Mouse (Mus musculus) heart, embryonic 12.5 days (tissue): ENCODE results near the gene Gm20517. TPM values are rescaled to one million over a fixed set of nuclear protein-coding genes. Genes with fewer than 3 reads are reported as not detected.

Source experiments
- ATAC-seq: fragments of 200-750 bp; cut with Nextera tagmentation; 2 replicates; pipeline ENCODE4 v1.8.0; 2017; ENCODE audit warnings: moderate TSS enrichment, moderate library complexity; ENCODE audit not compliant: insufficient number of reproducible peaks, low FRiP score
- H3K27ac ChIP-seq: fragments of 300-500 bp; sonication (generic); 2 replicates; pipeline ENCODE4 v1.5.1; 2016; ENCODE audit warnings: mild to moderate bottlenecking, moderate library complexity; ENCODE audit not compliant: poor library complexity, severe bottlenecking
- H3K27me3 ChIP-seq: fragments of 300-500 bp; sonication (generic); replicated peaks from 2 replicates; pipeline ENCODE4 v1.6.1; 2016; ENCODE audit warnings: mild to moderate bottlenecking, moderate library complexity
- H3K36me3 ChIP-seq: fragments of 300-500 bp; sonication (generic); 2 replicates; pipeline ENCODE4 v1.6.1; 2016; ENCODE audit warnings: mild to moderate bottlenecking, moderate library complexity
- H3K4me1 ChIP-seq: fragments of 300-500 bp; sonication (generic); replicated peaks from 2 replicates; pipeline ENCODE4 v1.6.1; 2016; ENCODE audit warnings: mild to moderate bottlenecking
- H3K4me2 ChIP-seq: fragments of 300-500 bp; sonication (generic); 2 replicates; pipeline ENCODE4 v1.6.1; 2016; ENCODE audit warnings: mild to moderate bottlenecking, moderate library complexity
- H3K4me3 ChIP-seq: fragments of 300-500 bp; sonication (generic); 2 replicates; pipeline ENCODE4 v1.5.1; 2016; ENCODE audit warnings: mild to moderate bottlenecking
- H3K9ac ChIP-seq: fragments of 300-500 bp; sonication (generic); 2 replicates; pipeline ENCODE4 v1.6.1; 2016; ENCODE audit warnings: mild to moderate bottlenecking, moderate library complexity
- H3K9me3 ChIP-seq: fragments of 300-500 bp; sonication (generic); replicated peaks from 2 replicates; pipeline ENCODE4 v1.6.1; 2016; ENCODE audit warnings: mild to moderate bottlenecking, moderate library complexity
- WGBS: fragments of 180-500 bp; shearing (Covaris S2); methylation state at CpG from one replicate; pipeline ENCODE4 v1.1.7; 2016; 5-methylcytosine and 5-hydroxymethylcytosine counted together
- polyA plus RNA-seq: library from polyadenylated mRNA; unstranded; fragments of >200 nt; fragmentation: Nextera tagmentation; extraction: Ambion mirVana; gene quantifications from 2 replicates; pipeline ENCODE4 v1.2.1, GENCODE M21; 2016

Gm20517 gene
- polyA plus RNA-seq, 1 experiment from 2014 or later = 2.7 TPM

- no peak overlapping the region for H3K4me2 ChIP-seq
- H3K27ac ChIP-seq = no peak overlapping the region
- H3K4me1 ChIP-seq = no peaks in the 10 kb centered on the region
- no peak for ATAC-seq
- no peak overlapping the region for H3K4me3 ChIP-seq
- H3K9ac ChIP-seq = no peak overlapping the region
- H3K36me3 ChIP-seq = peaks cover 10% of the 10 kb centered on the region; the same call in 1 of the 2 replicates
- no peaks in the 10 kb centered on the region for H3K27me3 ChIP-seq
- WGBS = 84% methylated on average over 5 of the region's 5 CpGs
- H3K9me3 ChIP-seq = no peaks in the 10 kb centered on the region
Observed at GRCm38 (mm10) chr17:47655697-47656096, 44.3 kb downstream of the Gm20517 start.

- Histone ChIP-seq H3K9me3 (no peaks in the 10 kb centered on the region), H3K4me3 (no peak overlapping the region), H3K4me2 (no peak overlapping the region), H3K4me1 (no peaks in the 10 kb centered on the region), H3K27me3 (no peaks in the 10 kb centered on the region), H3K27ac (no peak overlapping the region), H3K36me3 (0 out of 2 replicates have a peak, but pooled peaks cover 7% of the 10 kb centered on the region), H3K9ac (no peak overlapping the region)
- ATAC-seq = no peak
- 81% methylated on average over 4 of the region's 4 CpGs for WGBS
Observed at GRCm38 (mm10) chr17:47657901-47658300, 46.5 kb downstream of the Gm20517 start.

- H3K4me1 ChIP-seq = peaks cover 6% of the 10 kb centered on the region
- H3K4me3 ChIP-seq = no peak overlapping the region
- no peak overlapping the region for H3K9ac ChIP-seq
- no peak overlapping the region for H3K27ac ChIP-seq
- no peak overlapping the region for H3K4me2 ChIP-seq
- ATAC-seq = no peak
- no peaks in the 10 kb centered on the region for H3K9me3 ChIP-seq
- WGBS = 77% methylated on average over 3 of the region's 3 CpGs
- 0 out of 2 replicates have a peak, but pooled peaks cover 1% of the 10 kb centered on the region for H3K36me3 ChIP-seq
- H3K27me3 ChIP-seq = no peaks in the 10 kb centered on the region
Observed at GRCm38 (mm10) chr17:47658741-47659243, 47.4 kb downstream of the Gm20517 start.

GRCm38 (mm10) chr17:47663009-47663713 is 51.8 kb downstream of the Gm20517 start:
- Histone ChIP-seq H3K36me3 (no peaks in the 10 kb centered on the region), H3K27me3 (no peaks in the 10 kb centered on the region), H3K9me3 (no peaks in the 10 kb centered on the region), H3K4me3 (no peak overlapping the region), H3K4me2 (no peak overlapping the region), H3K9ac (no peak overlapping the region), H3K4me1 (peaks cover 14% of the 10 kb centered on the region), H3K27ac (no peak overlapping the region)
- 67% methylated on average over 9 of the region's 9 CpGs for WGBS
- no peak for ATAC-seq

- Histone ChIP-seq H3K4me2 (no peak overlapping the region), H3K27ac (no peak overlapping the region), H3K4me1 (peaks cover 14% of the 10 kb centered on the region), H3K9me3 (no peaks in the 10 kb centered on the region), H3K36me3 (no peaks in the 10 kb centered on the region), H3K27me3 (no peaks in the 10 kb centered on the region), H3K4me3 (no peak overlapping the region), H3K9ac (no peak overlapping the region)
- 72% methylated on average over 7 of the region's 7 CpGs for WGBS
- ATAC-seq = no peak
Observed at GRCm38 (mm10) chr17:47664474-47664873, 53.1 kb downstream of the Gm20517 start.

GRCm38 (mm10) chr17:47669166-47669565 is 57.8 kb downstream of the Gm20517 start:
- WGBS = 77% methylated on average over 4 of the region's 4 CpGs

GRCm38 (mm10) chr17:47671988-47672310 is 60.6 kb downstream of the Gm20517 start:
- peak overlapping the region; percentile 55 for H3K4me3 ChIP-seq
- ATAC-seq = peak; percentile 10; the same call in 1 of the 2 replicates
- H3K9ac ChIP-seq = peak overlapping the region; percentile 79
- peaks cover 13% of the 10 kb centered on the region for H3K4me1 ChIP-seq
- no peaks in the 10 kb centered on the region for H3K9me3 ChIP-seq
- no peak overlapping the region for H3K27ac ChIP-seq
- H3K36me3 ChIP-seq = peaks cover 13% of the 10 kb centered on the region; the same call in 1 of the 2 replicates
- peak overlapping the region; percentile 96 for H3K4me2 ChIP-seq
- WGBS = 15% methylated on average over 14 of the region's 14 CpGs
- H3K27me3 ChIP-seq = peaks cover 19% of the 10 kb centered on the region

More at GRCm38 (mm10) chr17:47669166-47669565, 57.8 kb downstream of the Gm20517 start:
- Histone ChIP-seq H3K4me3 (no peak overlapping the region), H3K4me2 (no peak overlapping the region), H3K9me3 (no peaks in the 10 kb centered on the region), H3K36me3 (no peaks in the 10 kb centered on the region), H3K27me3 (peaks cover 19% of the 10 kb centered on the region), H3K9ac (no peak overlapping the region), H3K4me1 (peaks cover 17% of the 10 kb centered on the region), H3K27ac (no peak overlapping the region)
- ATAC-seq = no peak

- Histone ChIP-seq H3K9ac (peak overlapping the region; percentile 79), H3K36me3 (peaks cover 16% of the 10 kb centered on the region; the same call in 1 of the 2 replicates), H3K4me1 (peaks cover 13% of the 10 kb centered on the region), H3K27me3 (peaks cover 19% of the 10 kb centered on the region), H3K9me3 (no peaks in the 10 kb centered on the region), H3K4me3 (peak overlapping the region; percentile 55), H3K4me2 (peak overlapping the region; percentile 96), H3K27ac (no peak overlapping the region)
- peak; percentile 71 for ATAC-seq
- 6% methylated on average over 60 of the region's 68 CpGs for WGBS
Observed at GRCm38 (mm10) chr17:47672311-47673111, 61.1 kb downstream of the Gm20517 start.

GRCm38 (mm10) chr17:47676581-47676980 is 65.2 kb downstream of the Gm20517 start:
- Histone ChIP-seq H3K27ac (no peak overlapping the region), H3K36me3 (peaks cover 51% of the 10 kb centered on the region), H3K4me1 (peaks cover 13% of the 10 kb centered on the region)

GRCm38 (mm10) chr17:47678238-47678637 is 66.8 kb downstream of the Gm20517 start:
- no peak overlapping the region for H3K4me3 ChIP-seq
- peaks cover under 1% of the 10 kb centered on the region; the same call in 1 of the 2 replicates for H3K4me1 ChIP-seq
- peaks cover 66% of the 10 kb centered on the region for H3K36me3 ChIP-seq
- no peak for ATAC-seq
- H3K27me3 ChIP-seq = peaks cover 2% of the 10 kb centered on the region
- no peak overlapping the region for H3K4me2 ChIP-seq
- H3K27ac ChIP-seq = no peak overlapping the region
- no peaks in the 10 kb centered on the region for H3K9me3 ChIP-seq
- H3K9ac ChIP-seq = no peak overlapping the region
- 85% methylated on average over 5 of the region's 5 CpGs for WGBS

More at GRCm38 (mm10) chr17:47676581-47676980, 65.2 kb downstream of the Gm20517 start:
- WGBS = 22% methylated on average over 9 of the region's 9 CpGs
- Histone ChIP-seq H3K9ac (no peak overlapping the region), H3K4me3 (no peak overlapping the region), H3K9me3 (no peaks in the 10 kb centered on the region), H3K4me2 (no peak overlapping the region), H3K27me3 (peaks cover 10% of the 10 kb centered on the region)
- ATAC-seq = no peak

GRCm38 (mm10) chr17:47678702-47679101 is 67.3 kb downstream of the Gm20517 start:
- Histone ChIP-seq H3K4me1 (no peaks in the 10 kb centered on the region), H3K27me3 (no peaks in the 10 kb centered on the region), H3K4me3 (no peak overlapping the region), H3K9ac (no peak overlapping the region), H3K9me3 (no peaks in the 10 kb centered on the region), H3K36me3 (peaks cover 70% of the 10 kb centered on the region), H3K27ac (no peak overlapping the region), H3K4me2 (no peak overlapping the region)
- WGBS = 81% methylated on average over 5 of the region's 5 CpGs
- ATAC-seq = no peak
